Mouse (Mus musculus): ENCODE data around the gene Gdf10.
A peak's percentile ranks its signal among the peaks of the same experiment; 100 is the strongest.

DNA sequence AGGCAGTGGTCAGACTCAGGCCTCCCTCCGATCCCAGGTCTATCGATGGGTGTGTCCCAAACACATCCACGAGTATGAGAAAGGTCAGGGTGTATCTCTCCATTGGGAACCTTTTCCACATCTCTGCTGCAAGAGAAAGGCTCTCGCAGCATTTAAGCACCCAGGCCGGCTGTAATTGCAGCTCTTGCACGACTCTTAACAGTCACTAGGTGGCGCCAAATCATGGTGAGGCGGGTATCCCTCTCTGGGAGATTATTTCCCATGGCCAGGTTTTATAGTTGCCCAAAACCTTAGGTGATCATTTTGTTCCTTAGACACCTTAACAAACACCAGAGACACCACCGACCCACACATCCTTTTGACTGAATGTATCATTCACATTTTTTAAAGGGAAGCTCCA, 36.0 kb downstream of the Gdf10 start:
- TF ChIP-seq POLR2A (IDR thresholded peaks at IDR 0.05; ENCODE audit: extremely low read depth, insufficient read depth, low read length) = no peak
- TF ChIP-seq CTCF (IDR thresholded peaks at IDR 0.05; ENCODE audit: extremely low read depth, insufficient read depth, low read length) = peak; percentile 76

Data from cortical plate, adult 2 months (tissue).